Mouse (Mus musculus): ENCODE data around the gene Fscn2. TPM values are rescaled to one million over a fixed set of nuclear protein-coding genes. Genes with fewer than 3 reads are reported as not detected.
"Not testable (repeated sequence)": the region's sequence is repeated elsewhere in the genome, so short reads cannot be mapped to it uniquely, and the experiment has no call there.

The Fscn2 gene
- polyA plus RNA-seq, 1 experiment from 2014 or later, result 1.1 TPM

DNA sequence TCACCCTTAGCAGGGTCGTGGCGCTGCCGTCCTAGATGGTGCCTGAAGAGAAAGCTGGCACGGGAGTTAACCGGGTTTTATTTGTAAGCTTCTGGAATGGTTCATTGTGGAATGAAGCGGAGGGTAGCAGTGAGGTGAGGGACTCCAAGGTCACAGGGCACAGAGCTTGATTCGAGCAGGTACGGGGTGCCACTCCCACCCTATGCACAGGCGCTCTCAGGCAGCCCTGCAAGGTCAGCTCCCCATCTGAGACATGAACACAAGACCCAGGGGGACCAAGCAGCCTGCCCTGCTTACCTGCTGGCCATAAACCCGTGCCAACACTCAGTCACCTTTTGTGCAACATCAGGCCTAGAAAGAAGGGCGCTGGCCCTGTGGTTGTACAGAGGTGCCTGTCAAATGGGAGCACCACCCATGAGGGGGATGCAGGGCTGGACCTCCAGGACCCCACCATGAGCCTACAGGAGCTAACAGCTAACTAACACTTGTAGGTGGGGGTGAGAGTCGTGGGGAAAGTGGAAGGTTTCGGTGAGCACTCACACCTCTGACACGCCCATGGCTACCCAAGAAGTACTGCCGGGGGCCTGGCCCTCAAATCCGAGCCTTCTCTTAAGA is 11.9 kb upstream of the Fscn2 start:
- peak overlapping the region; percentile 99 for H3K9ac ChIP-seq (ENCODE audit: low read depth, low read length)
- peak overlapping the region; percentile 100 for H3K27ac ChIP-seq (replicated peaks; ENCODE audit: low read depth, low read length)
- H3K36me3 ChIP-seq (ENCODE audit: control insufficient read depth, insufficient read depth, low read length), result peaks cover 22% of the 10 kb centered on the region
- no peaks in the 10 kb centered on the region for H3K27me3 ChIP-seq (replicated peaks; ENCODE audit: control insufficient read depth, insufficient read depth, low read length)
- no peaks in the 10 kb centered on the region for H3K9me3 ChIP-seq (ENCODE audit: control insufficient read depth, low read length)
- H3K4me3 ChIP-seq (ENCODE audit: low read depth, low read length), result peak overlapping the region; percentile 100
- DNase-seq (ENCODE audit: low spot score), result no peak
- peak overlapping the region; percentile 95 for H3K4me2 ChIP-seq (ENCODE audit: low read depth, low read length)
- ATAC-seq (ENCODE audit: low read depth), result no peak; the same call in 1 of the 2 replicates
- peaks cover 16% of the 10 kb centered on the region for H3K4me1 ChIP-seq (ENCODE audit: control insufficient read depth, insufficient read depth, low read length)
- WGBS, result 4% methylated on average over 14 of the region's 16 CpGs

DNA sequence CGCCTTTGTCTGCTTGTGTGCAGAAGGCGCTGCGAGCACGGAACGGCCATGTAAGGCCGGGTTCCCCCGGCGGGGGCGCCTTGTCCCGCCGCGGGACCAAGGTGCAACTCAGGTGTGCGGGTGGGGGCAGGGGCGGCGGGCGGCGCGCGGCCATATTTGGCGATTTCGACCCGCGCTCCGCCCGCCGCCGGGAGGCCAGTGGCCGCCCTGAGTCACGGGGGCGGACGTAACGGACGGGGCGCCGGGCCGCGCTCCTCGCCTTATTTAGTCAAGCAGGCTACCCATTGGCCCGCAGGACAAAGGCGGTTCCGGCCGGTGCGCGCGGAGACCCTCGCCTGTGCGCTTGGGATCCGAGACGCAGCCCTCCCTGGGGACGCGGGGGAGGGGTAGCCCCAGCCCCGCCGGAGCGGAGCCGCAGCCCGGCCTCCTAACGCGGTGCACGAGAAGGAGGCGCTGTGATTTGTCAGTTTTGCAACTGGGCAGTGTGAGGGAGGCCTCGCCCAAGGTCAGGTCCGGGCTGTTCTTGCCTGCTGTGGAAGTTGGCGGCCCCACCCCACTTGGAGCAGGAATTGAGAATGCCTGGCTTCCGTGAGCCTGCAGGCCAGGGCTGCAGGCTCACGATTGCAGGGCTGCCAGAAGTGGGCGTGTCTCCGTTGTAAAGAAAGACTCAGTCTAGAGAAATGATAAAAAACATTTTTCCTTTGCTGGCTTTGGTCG is 11.2 kb upstream of the Fscn2 start:
- H3K9me3 ChIP-seq (ENCODE audit: control insufficient read depth, low read length), result no peaks in the 10 kb centered on the region
- H3K27me3 ChIP-seq (replicated peaks; ENCODE audit: control insufficient read depth, insufficient read depth, low read length), result no peaks in the 10 kb centered on the region
- H3K36me3 ChIP-seq (ENCODE audit: control insufficient read depth, insufficient read depth, low read length), result peaks cover 15% of the 10 kb centered on the region
- ATAC-seq (ENCODE audit: low read depth) (peak; percentile 75), DNase-seq (ENCODE audit: low spot score) (peak; percentile 96)
- H3K4me2 ChIP-seq (ENCODE audit: low read depth, low read length), result peak overlapping the region; percentile 95
- H3K27ac ChIP-seq (replicated peaks; ENCODE audit: low read depth, low read length), result peak overlapping the region; percentile 100
- H3K4me1 ChIP-seq (ENCODE audit: control insufficient read depth, insufficient read depth, low read length), result peaks cover 16% of the 10 kb centered on the region
- H3K4me3 ChIP-seq (ENCODE audit: low read depth, low read length), result peak overlapping the region; percentile 100
- H3K9ac ChIP-seq (ENCODE audit: low read depth, low read length), result peak overlapping the region; percentile 99
- WGBS, result 3% methylated on average over 41 of the region's 68 CpGs

GRCm38 (mm10) chr11:120350711-120351110 is 10.6 kb upstream of the Fscn2 start:
- Histone ChIP-seq H3K9ac (ENCODE audit: low read depth, low read length) (peak overlapping the region; percentile 99), H3K4me2 (ENCODE audit: low read depth, low read length) (peak overlapping the region; percentile 95), H3K27ac (replicated peaks; ENCODE audit: low read depth, low read length) (peak overlapping the region; percentile 100), H3K4me3 (ENCODE audit: low read depth, low read length) (peak overlapping the region; percentile 100), H3K36me3 (ENCODE audit: control insufficient read depth, insufficient read depth, low read length) (peaks cover 11% of the 10 kb centered on the region), H3K9me3 (ENCODE audit: control insufficient read depth, low read length) (no peaks in the 10 kb centered on the region), H3K27me3 (replicated peaks; ENCODE audit: control insufficient read depth, insufficient read depth, low read length) (no peaks in the 10 kb centered on the region), H3K4me1 (ENCODE audit: control insufficient read depth, insufficient read depth, low read length) (peaks cover 16% of the 10 kb centered on the region)
- WGBS, result 16% methylated on average over 11 of the region's 11 CpGs
- DNase-seq (ENCODE audit: low spot score) (no peak), ATAC-seq (ENCODE audit: low read depth) (no peak)

DNA sequence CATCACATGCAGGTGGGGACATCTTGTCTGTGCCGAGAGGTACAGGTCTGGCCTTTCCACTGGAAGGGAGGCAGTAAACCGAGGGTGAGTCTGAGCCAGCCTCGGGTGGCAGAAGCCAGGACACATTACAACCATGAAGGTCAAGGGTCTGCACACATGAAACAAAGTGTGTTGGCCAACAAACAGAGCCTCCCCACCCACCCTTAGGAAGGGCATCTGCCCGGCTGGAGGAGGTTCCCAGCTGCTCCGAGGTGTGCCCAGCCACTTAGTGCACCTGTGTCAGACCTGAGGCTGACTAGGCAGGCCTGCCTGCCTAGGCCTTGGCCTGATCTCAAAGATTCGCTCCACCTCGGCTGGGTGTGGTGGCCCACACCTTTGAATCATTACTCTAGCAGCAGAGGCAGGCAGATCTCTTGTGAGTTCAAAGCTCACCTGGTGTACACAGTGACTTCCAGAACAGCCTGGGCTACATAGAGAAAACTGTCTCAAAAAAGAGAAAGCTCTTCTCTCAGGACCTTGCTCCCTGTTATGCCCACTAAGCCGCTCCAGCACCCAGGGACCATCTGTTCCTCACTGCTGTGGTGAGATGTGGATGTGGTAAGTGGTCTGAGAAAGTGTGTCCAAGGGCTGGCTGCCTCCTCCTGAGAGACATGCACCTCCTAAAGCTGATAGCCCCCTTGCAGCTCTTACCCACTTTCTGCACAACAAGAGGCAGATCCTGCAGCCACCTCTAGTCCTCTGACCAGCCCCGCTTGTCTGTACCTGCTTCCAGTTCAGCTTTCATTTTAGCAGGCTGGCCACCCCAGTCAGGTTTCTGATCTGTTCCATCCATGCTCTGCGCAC is 9.9 kb upstream of the Fscn2 start:
- Histone ChIP-seq H3K9ac (ENCODE audit: low read depth, low read length) (peak overlapping the region; percentile 99; the same call in 1 of the 2 replicates), H3K4me1 (ENCODE audit: control insufficient read depth, insufficient read depth, low read length) (peaks cover 16% of the 10 kb centered on the region), H3K27me3 (replicated peaks; ENCODE audit: control insufficient read depth, insufficient read depth, low read length) (no peaks in the 10 kb centered on the region), H3K9me3 (ENCODE audit: control insufficient read depth, low read length) (no peaks in the 10 kb centered on the region), H3K36me3 (ENCODE audit: control insufficient read depth, insufficient read depth, low read length) (peaks cover 9% of the 10 kb centered on the region), H3K4me3 (ENCODE audit: low read depth, low read length) (no peak overlapping the region), H3K4me2 (ENCODE audit: low read depth, low read length) (peak overlapping the region; percentile 95), H3K27ac (replicated peaks; ENCODE audit: low read depth, low read length) (peak overlapping the region; percentile 100)
- ATAC-seq (ENCODE audit: low read depth), result no peak
- no peak for DNase-seq (ENCODE audit: low spot score)
- 82% methylated on average over 9 of the region's 10 CpGs for WGBS

DNA sequence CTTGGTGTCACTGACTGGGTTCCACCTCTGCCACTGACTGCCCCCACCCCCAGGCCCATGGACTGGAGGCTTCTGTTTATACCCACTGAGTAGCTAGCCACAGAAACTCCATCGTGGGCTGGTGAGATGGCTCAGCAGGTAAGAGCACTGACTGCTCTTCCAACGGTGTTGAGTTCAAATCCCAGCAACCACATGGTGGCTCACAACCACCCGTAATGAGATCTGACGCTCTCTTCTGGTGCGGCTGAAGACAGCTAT is 9.3 kb upstream of the Fscn2 start:
- not testable (repeated sequence) for H3K4me2 ChIP-seq (ENCODE audit: low read depth, low read length); H3K4me3 ChIP-seq (ENCODE audit: low read depth, low read length); ATAC-seq (ENCODE audit: low read depth); H3K9ac ChIP-seq (ENCODE audit: low read depth, low read length); H3K36me3 ChIP-seq (ENCODE audit: control insufficient read depth, insufficient read depth, low read length); H3K27me3 ChIP-seq (replicated peaks; ENCODE audit: control insufficient read depth, insufficient read depth, low read length); H3K9me3 ChIP-seq (ENCODE audit: control insufficient read depth, low read length); DNase-seq (ENCODE audit: low spot score)
- WGBS, result 92% methylated on average over 5 of the region's 5 CpGs
- Histone ChIP-seq H3K27ac (replicated peaks; ENCODE audit: low read depth, low read length) (peak overlapping the region; percentile 55; the same call in 1 of the 2 replicates), H3K4me1 (ENCODE audit: control insufficient read depth, insufficient read depth, low read length) (peaks cover 16% of the 10 kb centered on the region)

GRCm38 (mm10) chr11:120352571-120353290 is 8.6 kb upstream of the Fscn2 start:
- Histone ChIP-seq H3K4me2 (ENCODE audit: low read depth, low read length) (peak overlapping the region; percentile 7; the same call in 1 of the 2 replicates), H3K36me3 (ENCODE audit: control insufficient read depth, insufficient read depth, low read length) (no peaks in the 10 kb centered on the region), H3K27me3 (replicated peaks; ENCODE audit: control insufficient read depth, insufficient read depth, low read length) (no peaks in the 10 kb centered on the region), H3K9ac (ENCODE audit: low read depth, low read length) (no peak overlapping the region), H3K27ac (replicated peaks; ENCODE audit: low read depth, low read length) (peak overlapping the region; percentile 72; the same call in 1 of the 2 replicates), H3K4me1 (ENCODE audit: control insufficient read depth, insufficient read depth, low read length) (peaks cover 20% of the 10 kb centered on the region), H3K9me3 (ENCODE audit: control insufficient read depth, low read length) (no peaks in the 10 kb centered on the region), H3K4me3 (ENCODE audit: low read depth, low read length) (no peak overlapping the region)
- peak; percentile 83 for DNase-seq (ENCODE audit: low spot score)
- ATAC-seq (ENCODE audit: low read depth), result no peak
- 55% methylated on average over 13 of the region's 13 CpGs for WGBS

- Histone ChIP-seq H3K9ac (ENCODE audit: low read depth, low read length) (no peak overlapping the region), H3K4me1 (ENCODE audit: control insufficient read depth, insufficient read depth, low read length) (peaks cover 30% of the 10 kb centered on the region), H3K4me3 (ENCODE audit: low read depth, low read length) (no peak overlapping the region), H3K27ac (replicated peaks; ENCODE audit: low read depth, low read length) (no peak overlapping the region), H3K9me3 (ENCODE audit: control insufficient read depth, low read length) (no peaks in the 10 kb centered on the region), H3K4me2 (ENCODE audit: low read depth, low read length) (peak overlapping the region; percentile 7; the same call in 1 of the 2 replicates), H3K27me3 (replicated peaks; ENCODE audit: control insufficient read depth, insufficient read depth, low read length) (no peaks in the 10 kb centered on the region), H3K36me3 (ENCODE audit: control insufficient read depth, insufficient read depth, low read length) (no peaks in the 10 kb centered on the region)
- DNase-seq (ENCODE audit: low spot score) (no peak), ATAC-seq (ENCODE audit: low read depth) (no peak)
- WGBS, result 35% methylated on average over 25 of the region's 26 CpGs
Measured at GRCm38 (mm10) chr11:120353500-120354303, 7.6 kb upstream of the Fscn2 start.
